Mouse (Mus musculus) kidney, embryonic 15.5 days (tissue): ENCODE data around the gene Tmeff2. TPM values are rescaled to one million over a fixed set of nuclear protein-coding genes. Genes with fewer than 3 reads are reported as not detected.

Experiments used
- ATAC-seq: fragments of 200-750 bp; cut with Nextera tagmentation; replicated peaks from 2 replicates; pipeline ENCODE4 v1.8.0; 2017; ENCODE audit warnings: moderate TSS enrichment; ENCODE audit not compliant: low FRiP score
- H3K27ac ChIP-seq: fragments of 300-500 bp; sonication (generic); 2 replicates; pipeline ENCODE4 v1.5.1; 2015; ENCODE audit warnings: mild to moderate bottlenecking, inconsistent platforms
- H3K27me3 ChIP-seq: fragments of 300-500 bp; sonication (generic); 2 replicates; pipeline ENCODE4 v1.6.1; 2015; ENCODE audit warnings: inconsistent platforms
- H3K36me3 ChIP-seq: fragments of 300-500 bp; sonication (generic); 2 replicates; pipeline ENCODE4 v1.6.1; 2015; ENCODE audit warnings: inconsistent platforms
- H3K4me1 ChIP-seq: fragments of 300-500 bp; sonication (generic); 2 replicates; pipeline ENCODE4 v1.6.1; 2015; ENCODE audit warnings: inconsistent platforms
- H3K4me2 ChIP-seq: fragments of 300-500 bp; sonication (generic); 2 replicates; pipeline ENCODE4 v1.6.1; 2015; ENCODE audit warnings: moderate library complexity, mild to moderate bottlenecking, inconsistent platforms
- H3K4me3 ChIP-seq: fragments of 300-500 bp; sonication (generic); replicated peaks from 2 replicates; pipeline ENCODE4 v1.5.1; 2015; ENCODE audit warnings: mild to moderate bottlenecking, inconsistent platforms
- H3K9ac ChIP-seq: fragments of 300-500 bp; sonication (generic); 2 replicates; pipeline ENCODE4 v1.6.1; 2015; ENCODE audit warnings: mild to moderate bottlenecking, inconsistent platforms
- H3K9me3 ChIP-seq: fragments of 300-500 bp; sonication (generic); replicated peaks from 2 replicates; pipeline ENCODE4 v1.6.1; 2016; ENCODE audit warnings: inconsistent platforms
- WGBS: fragments of 180-500 bp; shearing (Covaris S2); methylation state at CpG from one replicate; pipeline ENCODE4 v1.1.7; 2015; ENCODE audit warnings: mixed read lengths; 5-methylcytosine and 5-hydroxymethylcytosine counted together
- polyA plus RNA-seq: library from polyadenylated mRNA; unstranded; fragments of >200 nt; fragmentation: Nextera tagmentation; extraction: Ambion mirVana; gene quantifications from 2 replicates; pipeline ENCODE4 v1.2.1, GENCODE M21; 2015

The Tmeff2 gene
- polyA plus RNA-seq, 1 experiment from 2014 or later: 5.7 TPM

DNA sequence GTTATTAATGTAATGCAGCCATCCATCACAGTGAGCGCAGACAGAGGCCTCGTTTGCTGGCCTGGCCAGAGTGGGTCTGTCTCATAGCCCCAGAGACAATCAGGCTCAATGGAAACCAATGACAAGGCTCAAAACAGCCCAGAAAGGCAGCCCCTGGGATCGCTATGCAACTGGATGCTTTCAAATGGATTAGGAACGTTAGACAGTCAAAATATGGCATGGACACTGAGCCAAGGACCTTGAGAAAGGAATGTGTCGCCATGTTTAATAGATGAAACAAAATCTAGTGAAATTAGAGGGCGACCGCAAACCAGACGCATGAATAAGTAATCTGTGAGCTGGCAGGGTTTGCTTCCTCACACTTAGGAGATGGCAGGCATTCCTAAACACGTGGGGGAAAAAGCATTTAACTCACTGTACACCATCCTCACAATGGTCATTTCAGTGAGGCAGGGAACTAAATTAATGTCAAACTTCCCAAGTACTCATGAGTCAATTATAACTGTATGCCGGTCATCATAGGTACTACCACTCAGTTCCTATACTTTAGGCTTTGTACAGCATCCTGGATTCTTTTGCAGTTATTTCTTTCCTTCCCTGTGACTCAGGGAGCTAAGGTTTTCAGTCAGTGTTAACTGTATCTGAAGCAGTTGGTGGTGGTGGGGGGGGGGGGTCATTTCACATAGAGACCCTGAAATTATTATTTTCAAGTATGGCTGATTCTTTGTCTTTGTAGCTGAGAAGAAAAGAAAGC is 225.4 kb downstream of the Tmeff2 start:
- no peak overlapping the region for H3K27ac ChIP-seq
- no peak overlapping the region for H3K9ac ChIP-seq
- ATAC-seq: no peak
- WGBS: 73% methylated on average over 10 of the region's 10 CpGs
- H3K4me2 ChIP-seq: no peak overlapping the region
- no peaks in the 10 kb centered on the region for H3K27me3 ChIP-seq
- H3K4me1 ChIP-seq: no peaks in the 10 kb centered on the region
- H3K9me3 ChIP-seq: no peaks in the 10 kb centered on the region
- no peaks in the 10 kb centered on the region for H3K36me3 ChIP-seq
- no peak overlapping the region for H3K4me3 ChIP-seq

GRCm38 (mm10) chr1:51126425-51126765 is 225.9 kb downstream of the Tmeff2 start:
- Histone ChIP-seq H3K36me3 (no peaks in the 10 kb centered on the region), H3K4me2 (no peak overlapping the region), H3K9me3 (no peaks in the 10 kb centered on the region), H3K4me3 (no peak overlapping the region), H3K27me3 (no peaks in the 10 kb centered on the region), H3K4me1 (no peaks in the 10 kb centered on the region), H3K27ac (no peak overlapping the region), H3K9ac (no peak overlapping the region)
- ATAC-seq: no peak
- WGBS: 75% methylated on average over 5 of the region's 5 CpGs

- Histone ChIP-seq H3K4me2 (no peak overlapping the region), H3K27me3 (no peaks in the 10 kb centered on the region), H3K4me3 (no peak overlapping the region), H3K36me3 (no peaks in the 10 kb centered on the region), H3K4me1 (peaks cover 5% of the 10 kb centered on the region; the same call in 1 of the 2 replicates), H3K27ac (no peak overlapping the region), H3K9ac (no peak overlapping the region), H3K9me3 (no peaks in the 10 kb centered on the region)
- 14% methylated on average over 2 of the region's 2 CpGs for WGBS
- no peak for ATAC-seq
These were observed 236.3 kb downstream of the Tmeff2 start for GRCm38 (mm10) chr1:51136792-51137191.

- no peak overlapping the region for H3K4me3 ChIP-seq
- H3K4me2 ChIP-seq: no peak overlapping the region
- no peak overlapping the region for H3K27ac ChIP-seq
- no peaks in the 10 kb centered on the region for H3K36me3 ChIP-seq
- WGBS: 89% methylated on average over 10 of the region's 10 CpGs
- H3K9me3 ChIP-seq: no peaks in the 10 kb centered on the region
- H3K9ac ChIP-seq: no peak overlapping the region
- no peak for ATAC-seq
- no peaks in the 10 kb centered on the region for H3K27me3 ChIP-seq
- H3K4me1 ChIP-seq: peaks cover 5% of the 10 kb centered on the region; the same call in 1 of the 2 replicates
These were observed 239.2 kb downstream of the Tmeff2 start for GRCm38 (mm10) chr1:51139605-51140004.

DNA sequence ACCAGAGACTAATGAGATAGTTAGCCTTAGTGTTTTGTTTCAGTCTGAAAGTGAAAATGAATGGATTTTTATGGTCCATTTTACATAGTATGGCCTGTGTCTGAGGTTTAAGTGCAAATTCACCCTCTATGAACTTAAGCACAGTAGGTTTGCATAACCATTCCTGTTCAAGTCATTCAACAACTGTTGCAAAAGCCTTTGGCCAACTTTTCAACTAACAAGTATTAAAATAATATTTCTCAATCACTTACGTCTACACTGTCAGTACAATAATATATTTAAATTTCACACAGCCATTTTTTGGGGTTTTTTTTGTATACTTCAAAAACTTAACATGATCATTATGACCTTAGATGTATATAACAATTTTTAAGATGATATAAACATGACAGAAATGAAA is 240.9 kb downstream of the Tmeff2 start:
- no peak overlapping the region for H3K9ac ChIP-seq
- H3K27ac ChIP-seq: no peak overlapping the region
- no peaks in the 10 kb centered on the region for H3K27me3 ChIP-seq
- H3K36me3 ChIP-seq: no peaks in the 10 kb centered on the region
- no peak for ATAC-seq
- no peaks in the 10 kb centered on the region for H3K4me1 ChIP-seq
- WGBS: 86% methylated on average over 1 of the region's 1 CpGs
- H3K4me3 ChIP-seq: no peak overlapping the region
- no peaks in the 10 kb centered on the region for H3K9me3 ChIP-seq
- no peak overlapping the region for H3K4me2 ChIP-seq

- no peak for ATAC-seq
- Histone ChIP-seq H3K36me3 (no peaks in the 10 kb centered on the region), H3K9ac (no peak overlapping the region), H3K4me2 (no peak overlapping the region), H3K27me3 (no peaks in the 10 kb centered on the region), H3K9me3 (no peaks in the 10 kb centered on the region), H3K4me1 (no peaks in the 10 kb centered on the region), H3K27ac (no peak overlapping the region), H3K4me3 (no peak overlapping the region)
- WGBS: 89% methylated on average over 3 of the region's 3 CpGs
These were observed 242.3 kb downstream of the Tmeff2 start for GRCm38 (mm10) chr1:51142729-51143128.

GRCm38 (mm10) chr1:51145693-51146092 is 245.2 kb downstream of the Tmeff2 start:
- WGBS: 70% methylated on average over 4 of the region's 4 CpGs
- Histone ChIP-seq H3K27ac (no peak overlapping the region), H3K27me3 (no peaks in the 10 kb centered on the region), H3K9me3 (no peaks in the 10 kb centered on the region), H3K9ac (no peak overlapping the region), H3K4me1 (peaks cover 9% of the 10 kb centered on the region; the same call in 1 of the 2 replicates), H3K4me3 (no peak overlapping the region), H3K4me2 (no peak overlapping the region), H3K36me3 (no peaks in the 10 kb centered on the region)
- no peak for ATAC-seq

- 26% methylated on average over 9 of the region's 9 CpGs for WGBS
- Histone ChIP-seq H3K4me1 (peaks cover 9% of the 10 kb centered on the region; the same call in 1 of the 2 replicates), H3K9ac (no peak overlapping the region), H3K27me3 (no peaks in the 10 kb centered on the region), H3K4me3 (no peak overlapping the region), H3K4me2 (no peak overlapping the region), H3K9me3 (no peaks in the 10 kb centered on the region), H3K36me3 (no peaks in the 10 kb centered on the region), H3K27ac (no peak overlapping the region)
- ATAC-seq: peak; percentile 93
These were observed 248.2 kb downstream of the Tmeff2 start for GRCm38 (mm10) chr1:51148481-51149137.

- 69% methylated on average over 4 of the region's 4 CpGs for WGBS
- Histone ChIP-seq H3K9ac (no peak overlapping the region), H3K4me2 (no peak overlapping the region), H3K9me3 (no peaks in the 10 kb centered on the region), H3K4me1 (peaks cover 9% of the 10 kb centered on the region; the same call in 1 of the 2 replicates), H3K27me3 (no peaks in the 10 kb centered on the region), H3K27ac (no peak overlapping the region), H3K4me3 (no peak overlapping the region), H3K36me3 (no peaks in the 10 kb centered on the region)
- no peak for ATAC-seq
These were observed 249.0 kb downstream of the Tmeff2 start for GRCm38 (mm10) chr1:51149488-51149887.

GRCm38 (mm10) chr1:51149890-51150289 is 249.4 kb downstream of the Tmeff2 start:
- H3K36me3 ChIP-seq: no peaks in the 10 kb centered on the region
- H3K4me2 ChIP-seq: no peak overlapping the region
- H3K9me3 ChIP-seq: no peaks in the 10 kb centered on the region
- 79% methylated on average over 1 of the region's 1 CpGs for whole genome bisulfite sequencing
- H3K27ac ChIP-seq: no peak overlapping the region
- no peak overlapping the region for H3K9ac ChIP-seq
- ATAC-seq: no peak
- H3K4me3 ChIP-seq: no peak overlapping the region
- peaks cover 9% of the 10 kb centered on the region; the same call in 1 of the 2 replicates for H3K4me1 ChIP-seq
- no peaks in the 10 kb centered on the region for H3K27me3 ChIP-seq

DNA sequence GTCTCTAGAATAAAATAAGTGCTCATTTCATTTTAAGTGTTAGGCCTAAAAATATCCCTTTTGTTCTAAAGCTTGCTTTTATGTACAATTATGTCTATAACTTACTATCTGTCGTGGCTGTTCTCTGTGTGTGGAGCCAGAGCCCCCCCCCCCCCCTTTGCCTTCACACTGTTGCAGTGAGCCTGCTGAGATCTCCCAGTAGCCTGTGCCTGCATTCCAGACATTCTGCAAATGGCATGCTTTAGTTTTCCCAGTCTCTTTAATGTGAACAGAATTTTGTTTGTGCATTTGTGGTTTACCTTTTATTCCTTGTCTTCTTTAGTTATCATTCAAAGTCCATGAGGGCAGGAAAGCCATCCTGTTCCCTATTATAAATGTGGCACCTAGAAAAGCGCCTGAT is 251.6 kb downstream of the Tmeff2 start:
- Histone ChIP-seq H3K27ac (no peak overlapping the region), H3K4me2 (no peak overlapping the region), H3K4me1 (peaks cover 9% of the 10 kb centered on the region; the same call in 1 of the 2 replicates), H3K36me3 (no peaks in the 10 kb centered on the region), H3K4me3 (no peak overlapping the region), H3K9me3 (no peaks in the 10 kb centered on the region), H3K9ac (no peak overlapping the region), H3K27me3 (no peaks in the 10 kb centered on the region)
- WGBS: 40% methylated on average over 2 of the region's 2 CpGs
- ATAC-seq: no peak

GRCm38 (mm10) chr1:51152856-51153255 is 252.4 kb downstream of the Tmeff2 start:
- Histone ChIP-seq H3K27ac (no peak overlapping the region), H3K36me3 (no peaks in the 10 kb centered on the region), H3K27me3 (no peaks in the 10 kb centered on the region), H3K4me1 (peaks cover 9% of the 10 kb centered on the region; the same call in 1 of the 2 replicates), H3K4me3 (no peak overlapping the region), H3K9ac (no peak overlapping the region), H3K9me3 (no peaks in the 10 kb centered on the region), H3K4me2 (no peak overlapping the region)
- WGBS: 15% methylated on average over 5 of the region's 5 CpGs
- no peak for ATAC-seq
